ENCODE assay signal across 13 mouse cellular contexts in genomic region chr1:60596386-60597320, GRCm38 (mm10). TPM values are rescaled to one million over a fixed set of nuclear protein-coding genes. Genes with fewer than 3 reads are reported as not detected.
DNase-seq lines count a peak whose midpoint lies in the region; ATAC-seq and TF ChIP-seq lines count a peak whose summit lies in the region.
"Had no signal": no experiment of that assay in that cellular context is flagged by ENCODE, and none has a peak within 500 bp of the region (broad histone marks: within the 10 kb centered on the region; RNA-seq: fewer than 3 reads in every experiment).

No protein-coding gene starts in this region.

- in situ Hi-C loops in ES-E14 (cut with MboI; ENCODE audit: low sequenced_read_pairs in 2 of 2, unreplicated experiment in 2 of 2): no loop called here

- no peak overlapping the region for H3K9ac ChIP-seq in ES-E14 (ENCODE audit: insufficient read depth, low read depth, low read length, poor library complexity, severe bottlenecking)
- no peak overlapping the region for H3K9ac ChIP-seq in embryonic facial prominence, embryonic 14.5 days (ENCODE audit: low read depth, low read length)
- H3K9ac ChIP-seq: hindbrain, embryonic 13.5 days; limb, embryonic 15.5 days had no signal

- no peak overlapping the region for H3K4me2 ChIP-seq in embryonic facial prominence, embryonic 14.5 days (ENCODE audit: low read depth, low read length)
- H3K4me2 ChIP-seq: hindbrain, embryonic 13.5 days; limb, embryonic 15.5 days had no signal

- TF ChIP-seq POLR2A in kidney, adult 2 months (IDR thresholded peaks at IDR 0.05; ENCODE audit: low read depth, low read length): no peak

- H3K4me3 ChIP-seq in kidney, adult 2 months (ENCODE audit: insufficient read depth, low read depth, low read length): no peak overlapping the region
- H3K4me3 ChIP-seq in ES-E14 (ENCODE audit: insufficient read depth in 1 of 2, low read depth in 1 of 2, low read length in 2 of 2, poor library complexity in 1 of 2, severe bottlenecking in 1 of 2): no peak overlapping the region
- H3K4me3 ChIP-seq in embryonic facial prominence, embryonic 14.5 days (ENCODE audit: low read depth, low read length): no peak overlapping the region
- H3K4me3 ChIP-seq: hindbrain, embryonic 13.5 days; limb, embryonic 15.5 days had no signal

- 83% methylated on average over 11 of the region's 11 CpGs for WGBS in kidney, adult 2 months
- WGBS in embryonic facial prominence, embryonic 14.5 days: 63% methylated on average over 11 of the region's 11 CpGs

- H3K9me3 ChIP-seq in ES-E14 (ENCODE audit: control insufficient read depth, insufficient read depth, low read depth, low read length): no peaks in the 10 kb centered on the region
- H3K9me3 ChIP-seq in embryonic facial prominence, embryonic 14.5 days (ENCODE audit: control insufficient read depth, low read length): no peaks in the 10 kb centered on the region
- H3K9me3 ChIP-seq: hindbrain, embryonic 13.5 days; limb, embryonic 15.5 days had no signal

- H3K4me1 ChIP-seq in kidney, adult 2 months (ENCODE audit: control insufficient read depth, insufficient read depth, low read length): no peaks in the 10 kb centered on the region
- no peaks in the 10 kb centered on the region for H3K4me1 ChIP-seq in ES-E14 (ENCODE audit: control insufficient read depth in 2 of 2, insufficient read depth in 2 of 2, low read length in 2 of 2, poor library complexity in 1 of 2)
- H3K4me1 ChIP-seq in embryonic facial prominence, embryonic 14.5 days (ENCODE audit: control insufficient read depth, insufficient read depth, low read length): no peaks in the 10 kb centered on the region; the same call in 1 of the 2 replicates
- H3K4me1 ChIP-seq: hindbrain, embryonic 13.5 days; limb, embryonic 15.5 days had no signal

- peak; percentile 24 for DNase-seq in kidney, adult 2 months
- no peak for DNase-seq in kidney, postnatal 4 days
- DNase-seq in ES-E14 (ENCODE audit: low read depth, low spot score): peak; percentile 6
- peak; percentile 16 for DNase-seq in embryonic facial prominence, embryonic 14.5 days (ENCODE audit: low spot score)
- DNase-seq in lung, postnatal 36 days: peak; percentile 32
- DNase-seq in urinary bladder, postnatal 10 days (ENCODE audit: low spot score): no peak
- no peak for DNase-seq in spleen, adult 18-20 months
- DNase-seq: cerebellum, adult 11-12 months; midbrain, embryonic 14.5 days; thymus, adult 18-20 months had no signal

- no peak overlapping the region for H3K27ac ChIP-seq in kidney, adult 2 months (ENCODE audit: insufficient read depth, low read depth, low read length)
- H3K27ac ChIP-seq in ES-E14 (ENCODE audit: insufficient read depth, low read depth, low read length, poor library complexity, severe bottlenecking): no peak overlapping the region
- no peak overlapping the region for H3K27ac ChIP-seq in embryonic facial prominence, embryonic 14.5 days (replicated peaks; ENCODE audit: low read depth, low read length)
- H3K27ac ChIP-seq: hindbrain, embryonic 13.5 days; kidney, postnatal 0 days; limb, embryonic 15.5 days had no signal

- ATAC-seq in embryonic facial prominence, embryonic 14.5 days (ENCODE audit: low read depth): no peak

- TF ChIP-seq CTCF in kidney, adult 2 months (conservative IDR thresholded peaks at IDR 0.05; ENCODE audit: insufficient read depth, insufficient read length, low read depth, low read length): no peak

- H3K27me3 ChIP-seq in kidney, adult 2 months (replicated peaks; ENCODE audit: control insufficient read depth, insufficient read depth, low read length): no peaks in the 10 kb centered on the region
- H3K27me3 ChIP-seq in embryonic facial prominence, embryonic 14.5 days (replicated peaks; ENCODE audit: control insufficient read depth, insufficient read depth, low read length): no peaks in the 10 kb centered on the region
- H3K27me3 ChIP-seq: hindbrain, embryonic 13.5 days; limb, embryonic 15.5 days had no signal

- H3K36me3 ChIP-seq in kidney, adult 2 months (ENCODE audit: control insufficient read depth, insufficient read depth, low read length): no peaks in the 10 kb centered on the region
- H3K36me3 ChIP-seq in ES-E14 (ENCODE audit: control insufficient read depth, insufficient read depth, low read length, poor library complexity, severe bottlenecking): no peaks in the 10 kb centered on the region
- no peaks in the 10 kb centered on the region for H3K36me3 ChIP-seq in embryonic facial prominence, embryonic 14.5 days (ENCODE audit: control insufficient read depth, insufficient read depth, low read length)
- H3K36me3 ChIP-seq: hindbrain, embryonic 13.5 days; limb, embryonic 15.5 days had no signal

TF ChIP-seq in ES-E14, 5 proteins besides CTCF, POLR2A, EP300 and RAD21:
- TF ChIP-seq ZNF384 (IDR thresholded peaks at IDR 0.05; ENCODE audit: low read depth, low read length) (no peak), HCFC1 (IDR thresholded peaks at IDR 0.05; ENCODE audit: borderline replicate concordance, insufficient read depth, low read length) (no peak), MAFK (IDR thresholded peaks at IDR 0.05; ENCODE audit: insufficient read depth, low read depth, low read length) (no peak), ZC3H11A (IDR thresholded peaks at IDR 0.05; ENCODE audit: borderline replicate concordance, low read depth, low read length) (no peak), CHD2 (IDR thresholded peaks at IDR 0.05; ENCODE audit: low read depth, low read length) (no peak)

RNA-seq across cellular contexts. Expression of gene Raph1, which starts 29.7 kb away (rescaled TPM):
- polyA plus RNA-seq in kidney, adult 2 months (2012; rRNA removed): 5.0 and 5.7 TPM in 2 replicates
- 36.5 and 39.5 TPM in 2 replicates for total RNA-seq in ES-E14 (2012; rRNA removed)
- 35.8 and 44.2 TPM in 2 replicates for polyA plus RNA-seq in embryonic facial prominence, embryonic 14.5 days (2014; fragmentation: Nextera tagmentation; extraction: Ambion mirVana)

Comparison
In these comparisons a context has a peak if more than half of its experiments do, and no peak if none do; other contexts are left out.
1. DNase-seq: peak in kidney, adult 2 months (single experiment), ES-E14 (single experiment), embryonic facial prominence, embryonic 14.5 days (single experiment) and lung, postnatal 36 days (single experiment); none in kidney, postnatal 4 days (0 of 2), urinary bladder, postnatal 10 days (single experiment) and spleen, adult 18-20 months (0 of 2).